Mouse (Mus musculus): ENCODE measurements around the gene Ky. TPM values are rescaled to one million over a fixed set of nuclear protein-coding genes. Genes with fewer than 3 reads are reported as not detected.

Ky gene
- polyA plus RNA-seq (2016; fragmentation: Nextera tagmentation; extraction: Ambion mirVana), result 0.19 and 0.20 TPM in 2 replicates

DNA sequence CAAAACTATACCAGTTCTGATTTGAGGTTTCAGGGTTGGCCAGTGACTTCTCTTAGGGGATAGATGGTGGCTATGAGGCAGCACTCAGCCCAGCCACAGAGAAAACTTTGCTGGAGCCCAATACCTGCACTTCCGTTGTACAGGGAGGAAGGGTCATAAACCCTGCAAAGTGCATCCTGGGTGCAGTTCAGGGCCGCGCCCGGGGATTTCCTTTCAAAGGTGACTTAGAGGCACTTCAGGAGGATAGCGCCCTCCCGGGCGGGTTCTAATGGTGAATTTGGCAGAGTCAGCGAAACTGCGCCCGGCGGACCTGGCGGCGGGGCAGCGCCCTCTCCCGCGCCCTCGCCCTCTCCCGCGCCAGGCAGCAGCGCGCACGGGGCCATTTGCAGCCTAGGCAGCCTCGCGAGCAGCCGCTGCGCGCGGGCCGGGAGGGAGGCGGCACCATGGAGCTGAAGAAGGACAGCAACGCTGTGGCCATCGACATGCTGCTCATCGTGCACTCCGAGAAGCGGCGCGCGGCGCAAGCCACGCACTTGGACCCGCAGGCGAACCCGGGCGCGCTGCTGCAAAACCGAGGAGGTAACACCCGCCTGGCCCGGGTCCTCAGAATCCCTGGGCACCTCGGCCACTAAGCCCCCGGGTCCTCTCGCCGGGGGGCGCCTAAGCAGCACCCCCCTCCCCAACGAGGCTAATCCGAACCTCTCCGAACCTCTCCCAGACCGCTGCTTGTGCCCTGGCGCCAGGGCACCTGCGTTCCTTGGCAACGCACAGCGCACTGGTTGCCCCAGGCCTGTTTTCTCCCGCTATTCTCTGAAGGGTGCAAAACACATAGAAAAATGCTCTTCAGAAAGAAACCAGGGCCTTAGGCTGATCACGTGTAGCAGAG is at the start of gene Ky:
Gene Ky, plus strand, starts transcription at position 51 of the 886 bp plus-strand sequence.
- Histone ChIP-seq H3K4me1 (peaks cover 13% of the 10 kb centered on the region), H3K27ac (replicated peaks) (peak within 1 kb of the TSS; percentile 74), H3K36me3 (no peaks in the 10 kb centered on the region), H3K27me3 (ENCODE audit: low read depth, poor library complexity, severe bottlenecking) (peaks cover 61% of the 10 kb centered on the region), H3K9me3 (replicated peaks) (no peaks in the 10 kb centered on the region), H3K4me3 (peak within 1 kb of the TSS; percentile 63)
- peak; percentile 50 for DNase-seq (ENCODE audit: low spot score)
- 2% methylated on average over 63 of the region's 63 CpGs for WGBS

DNA sequence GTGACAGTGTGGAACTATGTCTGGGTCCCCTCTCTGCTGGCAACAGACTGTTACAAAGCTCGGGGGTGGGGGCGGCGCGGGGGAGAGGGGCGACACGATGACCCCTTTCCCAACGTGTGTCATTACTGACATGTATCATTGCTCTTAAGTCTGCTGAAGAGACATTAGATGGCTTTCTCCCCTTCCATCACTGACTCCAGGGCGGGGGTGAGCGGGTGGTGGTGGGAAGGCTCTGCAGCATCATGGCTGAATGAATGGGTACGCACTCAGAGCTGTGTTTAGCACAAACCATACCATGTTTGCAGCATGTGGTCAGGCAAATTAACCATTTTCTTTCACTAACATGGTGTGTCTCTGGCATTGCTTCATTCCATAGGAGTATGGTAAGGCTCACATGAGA is 43.3 kb upstream of the Ky start:
- Histone ChIP-seq H3K4me3 (no peak overlapping the region), H3K27ac (replicated peaks) (no peak overlapping the region), H3K27me3 (ENCODE audit: low read depth, poor library complexity, severe bottlenecking) (no peaks in the 10 kb centered on the region), H3K36me3 (no peaks in the 10 kb centered on the region), H3K9me3 (replicated peaks) (no peaks in the 10 kb centered on the region), H3K4me1 (no peaks in the 10 kb centered on the region)
- no peak for DNase-seq (ENCODE audit: low spot score)
- 92% methylated on average over 10 of the region's 10 CpGs for WGBS

DNA sequence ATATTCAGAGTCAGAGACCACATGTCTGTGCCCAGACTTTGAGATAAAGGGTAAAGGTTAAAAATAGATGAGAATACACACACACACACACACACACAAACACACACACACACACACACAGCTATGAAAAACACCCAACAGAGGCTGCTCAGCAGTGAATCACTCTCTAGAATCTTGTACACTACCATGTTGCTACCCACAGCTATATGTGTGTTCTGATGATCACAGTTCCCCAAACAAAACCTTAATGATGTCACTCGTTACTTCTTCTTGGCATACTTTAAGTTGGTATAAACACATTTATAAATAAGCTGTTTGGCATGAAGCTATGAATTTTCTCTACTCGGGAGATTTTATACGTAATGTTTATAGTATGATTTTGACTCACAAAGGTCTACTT is 40.5 kb upstream of the Ky start:
- WGBS, result 94% methylated on average over 3 of the region's 3 CpGs
- Histone ChIP-seq H3K27ac (replicated peaks) (no peak overlapping the region), H3K36me3 (no peaks in the 10 kb centered on the region), H3K27me3 (ENCODE audit: low read depth, poor library complexity, severe bottlenecking) (no peaks in the 10 kb centered on the region), H3K9me3 (replicated peaks) (no peaks in the 10 kb centered on the region), H3K4me1 (no peaks in the 10 kb centered on the region), H3K4me3 (no peak overlapping the region)
- DNase-seq (ENCODE audit: low spot score), result no peak

DNA sequence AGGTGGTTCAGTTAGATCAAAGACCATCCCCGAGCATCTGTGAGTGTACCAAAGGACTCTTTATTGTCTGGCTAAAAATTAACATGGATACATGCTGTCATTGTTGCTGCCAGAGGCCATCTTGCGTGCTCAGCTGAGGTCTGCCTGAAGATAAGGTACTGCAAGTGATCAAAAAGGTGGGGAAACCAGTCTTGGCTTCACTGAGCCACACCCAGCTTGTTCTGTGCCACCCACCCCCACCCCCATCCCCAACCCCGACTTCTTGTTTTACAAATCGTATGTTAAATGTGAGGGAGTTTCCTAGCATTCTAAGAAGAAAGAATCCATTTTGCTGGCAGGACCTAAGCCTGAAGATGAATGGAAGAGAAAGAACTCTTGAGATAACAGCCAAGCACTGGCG is 39.8 kb upstream of the Ky start:
- H3K27me3 ChIP-seq (ENCODE audit: low read depth, poor library complexity, severe bottlenecking), result no peaks in the 10 kb centered on the region
- H3K27ac ChIP-seq (replicated peaks), result no peak overlapping the region
- H3K4me1 ChIP-seq, result no peaks in the 10 kb centered on the region
- WGBS, result 78% methylated on average over 5 of the region's 5 CpGs
- H3K36me3 ChIP-seq, result no peaks in the 10 kb centered on the region
- no peak overlapping the region for H3K4me3 ChIP-seq
- H3K9me3 ChIP-seq (replicated peaks), result no peaks in the 10 kb centered on the region
- no peak for DNase-seq (ENCODE audit: low spot score)

DNA sequence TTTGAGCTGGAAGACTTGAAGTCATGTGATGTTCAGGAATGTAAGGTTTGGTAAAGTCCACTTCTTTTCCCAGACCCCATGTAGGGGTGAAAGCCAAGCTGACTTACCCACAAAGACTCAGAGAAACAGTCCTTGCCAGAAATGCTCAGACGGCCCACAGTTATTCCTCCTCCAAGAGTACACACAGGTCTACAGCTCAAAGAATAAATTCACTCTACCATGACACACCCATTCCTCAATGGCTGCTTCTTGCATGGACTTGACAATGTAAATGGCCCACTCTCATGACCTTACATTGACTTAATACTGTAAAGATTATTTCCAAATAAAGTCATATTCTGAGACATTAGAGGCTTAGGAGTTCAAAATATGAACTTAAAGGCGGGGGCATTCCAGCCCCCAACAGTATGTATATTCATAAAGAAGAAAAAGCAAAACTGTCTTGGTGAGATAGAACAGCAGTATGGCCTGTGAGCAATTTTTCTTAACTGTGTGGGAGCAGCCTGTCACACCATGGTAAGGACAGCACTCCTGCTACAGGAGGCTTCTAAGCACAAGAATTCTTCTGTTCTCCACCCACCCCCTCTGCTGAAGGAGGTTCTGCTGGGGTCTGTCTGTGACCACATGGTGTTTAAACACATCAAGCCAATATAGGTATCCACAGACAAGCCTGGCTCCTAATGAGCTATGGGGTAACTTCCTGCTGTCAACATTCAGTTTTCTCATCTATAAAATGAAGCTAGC is 35.3 kb upstream of the Ky start:
- DNase-seq (ENCODE audit: low spot score), result no peak
- no peaks in the 10 kb centered on the region for H3K9me3 ChIP-seq (replicated peaks)
- no peak overlapping the region for H3K27ac ChIP-seq (replicated peaks)
- WGBS, result 84% methylated on average over 2 of the region's 2 CpGs
- H3K4me1 ChIP-seq, result no peaks in the 10 kb centered on the region
- H3K36me3 ChIP-seq, result no peaks in the 10 kb centered on the region
- no peaks in the 10 kb centered on the region for H3K27me3 ChIP-seq (ENCODE audit: low read depth, poor library complexity, severe bottlenecking)
- no peak overlapping the region for H3K4me3 ChIP-seq

DNA sequence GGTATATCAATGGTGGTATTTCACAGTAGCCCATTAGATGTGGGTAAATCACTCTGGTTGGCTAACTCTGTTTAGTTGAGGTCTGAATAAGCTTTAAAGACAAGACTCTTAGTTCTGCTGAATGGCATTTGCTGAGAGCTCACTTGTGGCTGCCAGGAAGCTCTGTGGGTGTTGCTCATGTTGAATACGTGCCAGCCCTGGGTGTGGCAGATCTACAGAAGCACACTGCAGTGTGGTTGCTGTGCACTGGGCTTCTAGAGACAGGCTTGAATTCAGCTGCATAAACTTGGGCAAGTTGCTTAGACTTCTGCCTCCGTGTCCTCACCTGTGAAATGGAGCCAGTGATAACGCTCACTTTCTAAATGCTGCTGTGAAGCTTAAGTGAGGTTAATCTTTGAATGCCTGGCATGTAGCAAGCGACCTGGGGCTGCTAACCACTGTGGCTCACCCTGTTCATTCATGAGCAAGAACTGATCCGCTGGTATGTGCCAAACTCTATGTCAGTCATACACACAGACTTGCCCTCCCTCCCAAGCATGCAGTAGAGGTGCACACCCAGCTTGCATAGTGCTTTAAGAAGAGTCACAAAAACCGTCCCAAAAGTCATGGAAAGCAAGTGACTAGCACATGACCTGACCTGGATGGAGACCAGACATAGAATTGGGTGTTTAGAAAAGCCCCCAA is 27.6 kb upstream of the Ky start:
- no peak for DNase-seq (ENCODE audit: low spot score)
- WGBS, result 89% methylated on average over 6 of the region's 6 CpGs

DNA sequence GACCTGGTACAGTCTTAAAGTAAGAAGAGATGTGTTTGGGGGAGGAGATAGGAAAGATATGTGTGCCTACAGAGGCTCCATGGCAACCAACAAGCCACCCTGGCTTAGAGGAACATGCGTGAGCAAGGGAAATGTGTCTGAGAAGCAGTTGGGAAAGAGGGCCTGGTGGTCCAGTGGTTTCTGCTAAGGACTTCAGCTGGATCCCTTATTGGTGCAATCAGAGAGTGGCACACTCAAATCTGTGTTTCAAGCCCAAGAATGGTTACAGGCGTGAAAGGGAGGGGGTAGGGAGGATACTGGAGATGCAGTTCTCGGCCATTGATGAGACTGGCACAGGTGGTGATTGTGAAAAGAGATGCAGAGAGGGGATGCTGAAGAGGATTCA is 27.1 kb upstream of the Ky start:
- no peak overlapping the region for H3K27ac ChIP-seq (replicated peaks)
- WGBS, result 88% methylated on average over 3 of the region's 3 CpGs
- no peaks in the 10 kb centered on the region for H3K4me1 ChIP-seq
- no peak overlapping the region for H3K4me3 ChIP-seq
- H3K9me3 ChIP-seq (replicated peaks), result no peaks in the 10 kb centered on the region
- H3K27me3 ChIP-seq (ENCODE audit: low read depth, poor library complexity, severe bottlenecking), result no peaks in the 10 kb centered on the region
- no peak for DNase-seq (ENCODE audit: low spot score)
- H3K36me3 ChIP-seq, result no peaks in the 10 kb centered on the region

More for the DNA sequence above, 27.6 kb upstream of the Ky start:
- no peaks in the 10 kb centered on the region for H3K9me3 ChIP-seq (replicated peaks)
- H3K4me1 ChIP-seq, result no peaks in the 10 kb centered on the region
- no peaks in the 10 kb centered on the region for H3K27me3 ChIP-seq (ENCODE audit: low read depth, poor library complexity, severe bottlenecking)
- no peak overlapping the region for H3K4me3 ChIP-seq
- H3K36me3 ChIP-seq, result no peaks in the 10 kb centered on the region
- no peak overlapping the region for H3K27ac ChIP-seq (replicated peaks)

DNA sequence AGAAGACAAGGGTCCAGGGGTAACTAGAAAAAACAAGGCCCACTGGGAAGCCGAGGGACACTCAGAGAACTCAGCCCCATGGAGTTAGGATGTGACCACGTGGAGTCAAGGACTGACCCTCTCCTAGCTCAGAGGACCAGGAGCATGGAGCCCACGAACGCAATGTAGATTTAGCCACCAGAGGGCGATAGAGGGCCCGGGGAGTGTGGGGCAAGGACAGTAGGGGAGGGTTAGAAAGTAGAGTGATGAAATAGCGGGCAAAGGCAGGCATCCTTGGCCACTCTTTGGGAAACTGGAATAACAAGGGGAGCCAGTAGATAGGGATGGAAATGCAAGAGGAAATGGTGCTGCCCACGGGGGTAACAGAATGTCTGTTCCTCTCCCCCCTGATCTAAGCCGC is 26.5 kb upstream of the Ky start:
- no peaks in the 10 kb centered on the region for H3K4me1 ChIP-seq
- no peak overlapping the region for H3K27ac ChIP-seq (replicated peaks)
- no peaks in the 10 kb centered on the region for H3K36me3 ChIP-seq
- peak; percentile 19 for DNase-seq (ENCODE audit: low spot score)
- H3K4me3 ChIP-seq, result no peak overlapping the region
- H3K27me3 ChIP-seq (ENCODE audit: low read depth, poor library complexity, severe bottlenecking), result no peaks in the 10 kb centered on the region
- H3K9me3 ChIP-seq (replicated peaks), result no peaks in the 10 kb centered on the region
- 58% methylated on average over 9 of the region's 9 CpGs for WGBS

DNA sequence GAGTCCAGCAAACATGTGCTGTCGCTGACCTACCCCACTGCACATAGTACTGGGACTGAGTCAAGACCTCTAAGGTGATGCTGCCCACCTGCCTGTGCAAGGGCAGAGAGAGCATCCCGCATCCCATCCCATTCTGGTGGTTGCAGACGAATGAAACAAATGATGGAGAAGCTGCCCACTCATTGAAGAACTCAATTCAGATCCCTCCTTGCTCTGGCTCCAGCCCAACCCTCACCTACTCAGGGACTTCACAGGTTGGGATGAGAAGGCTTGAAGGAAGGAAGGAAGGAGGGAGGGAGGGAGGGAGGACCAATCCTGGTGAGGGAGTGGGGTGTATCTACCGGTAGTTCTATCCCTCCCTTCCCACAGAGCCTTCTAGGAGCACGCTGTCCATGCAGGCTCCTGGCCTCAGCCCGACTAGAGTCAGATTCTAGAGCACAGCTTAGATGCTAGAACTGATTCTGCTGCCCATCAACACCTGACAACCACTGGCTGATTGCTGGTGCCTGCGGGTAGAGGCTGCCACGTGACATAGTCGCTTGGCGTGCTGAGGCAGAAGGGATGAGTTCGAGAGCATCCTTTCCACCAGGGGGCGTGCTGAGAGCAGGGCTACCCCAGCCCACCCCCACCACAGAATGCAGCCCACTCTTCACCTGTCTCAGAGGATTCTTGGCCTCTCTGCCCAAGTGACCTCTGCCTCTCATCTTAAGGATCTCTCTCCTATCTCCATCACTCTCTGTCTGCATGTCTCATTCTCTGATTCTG is 13.3 kb upstream of the Ky start:
- Histone ChIP-seq H3K27me3 (ENCODE audit: low read depth, poor library complexity, severe bottlenecking) (no peaks in the 10 kb centered on the region), H3K27ac (replicated peaks) (no peak overlapping the region), H3K4me3 (no peak overlapping the region), H3K36me3 (no peaks in the 10 kb centered on the region), H3K9me3 (replicated peaks) (peaks cover 5% of the 10 kb centered on the region; the same call in 1 of the 2 replicates), H3K4me1 (peaks cover 16% of the 10 kb centered on the region; the same call in 1 of the 2 replicates)
- DNase-seq (ENCODE audit: low spot score), result peak; percentile 57
- 43% methylated on average over 12 of the region's 12 CpGs for WGBS

DNA sequence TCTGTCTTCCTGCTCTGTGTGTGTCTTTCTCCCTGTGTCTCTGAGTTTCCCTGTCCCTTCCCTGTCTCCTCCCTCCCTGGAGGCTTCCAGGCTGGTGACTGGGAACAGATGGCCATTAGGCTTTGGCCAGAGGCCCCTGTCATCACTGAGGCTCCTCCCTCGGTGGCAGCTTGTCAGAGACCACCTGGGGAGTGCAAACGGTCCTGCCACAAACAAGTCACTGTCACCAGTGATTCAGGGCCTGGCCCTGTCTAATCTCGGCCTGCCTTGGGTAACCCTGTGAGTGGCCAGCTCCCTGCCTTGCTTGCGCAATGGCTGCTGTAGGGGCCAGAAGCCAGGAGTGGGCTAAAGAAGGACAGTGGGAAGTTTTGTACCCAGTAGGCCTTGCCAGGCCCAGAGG is 12.5 kb upstream of the Ky start:
- Histone ChIP-seq H3K27me3 (ENCODE audit: low read depth, poor library complexity, severe bottlenecking) (no peaks in the 10 kb centered on the region), H3K4me3 (no peak overlapping the region), H3K9me3 (replicated peaks) (no peaks in the 10 kb centered on the region), H3K4me1 (peaks cover 16% of the 10 kb centered on the region; the same call in 1 of the 2 replicates), H3K27ac (replicated peaks) (peak overlapping the region; percentile 43; the same call in 1 of the 2 replicates), H3K36me3 (no peaks in the 10 kb centered on the region)
- 52% methylated on average over 4 of the region's 4 CpGs for WGBS
- DNase-seq (ENCODE audit: low spot score), result no peak

DNA sequence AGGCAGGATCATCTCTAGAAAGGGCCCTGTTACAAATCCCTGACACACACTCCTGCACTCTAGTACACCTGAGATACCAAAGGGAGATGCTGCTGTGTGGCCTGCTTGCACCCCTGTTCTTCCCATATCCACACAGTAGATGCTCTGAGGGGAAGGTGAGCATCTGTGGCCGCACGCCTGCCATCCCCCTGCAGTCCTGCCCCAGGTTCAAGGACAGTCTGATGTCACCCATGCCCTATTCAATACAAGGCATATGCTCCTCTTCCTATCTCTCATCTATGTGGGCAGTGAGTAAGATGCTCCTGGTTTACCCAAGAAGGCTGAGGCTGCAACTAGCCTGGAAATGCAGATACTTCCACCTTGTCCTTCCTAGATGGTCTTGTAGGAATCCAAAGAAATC is 11.6 kb upstream of the Ky start:
- Histone ChIP-seq H3K4me3 (no peak overlapping the region), H3K36me3 (no peaks in the 10 kb centered on the region), H3K27ac (replicated peaks) (peak overlapping the region; percentile 30; the same call in 1 of the 2 replicates), H3K27me3 (ENCODE audit: low read depth, poor library complexity, severe bottlenecking) (no peaks in the 10 kb centered on the region), H3K9me3 (replicated peaks) (no peaks in the 10 kb centered on the region), H3K4me1 (peaks cover 16% of the 10 kb centered on the region; the same call in 1 of the 2 replicates)
- 88% methylated on average over 2 of the region's 2 CpGs for WGBS
- no peak for DNase-seq (ENCODE audit: low spot score)

DNA sequence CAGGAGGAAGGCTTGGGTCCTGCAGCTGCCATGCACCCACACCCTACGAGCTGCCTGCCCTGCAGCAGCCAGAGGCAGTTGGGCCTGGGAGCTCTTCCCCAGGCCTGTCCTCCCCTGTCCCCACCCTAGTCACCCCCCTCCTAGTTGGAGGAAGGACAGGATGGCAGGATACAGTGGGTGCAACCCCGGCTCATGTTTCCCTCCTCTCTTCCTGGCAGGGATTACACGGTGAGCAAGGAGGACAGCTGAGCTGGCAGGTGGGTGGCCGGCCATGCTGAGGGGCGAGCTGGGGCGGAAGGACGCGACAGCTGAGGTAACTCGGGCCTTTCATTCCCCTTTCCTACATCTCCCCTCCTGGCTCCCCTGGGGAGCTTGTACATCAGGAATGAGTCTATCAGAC is 11.1 kb upstream of the Ky start:
- H3K27ac ChIP-seq (replicated peaks), result peak overlapping the region; percentile 30; the same call in 1 of the 2 replicates
- peaks cover 16% of the 10 kb centered on the region; the same call in 1 of the 2 replicates for H3K4me1 ChIP-seq
- no peak for DNase-seq (ENCODE audit: low spot score)
- no peaks in the 10 kb centered on the region for H3K36me3 ChIP-seq
- no peaks in the 10 kb centered on the region for H3K27me3 ChIP-seq (ENCODE audit: low read depth, poor library complexity, severe bottlenecking)
- no peak overlapping the region for H3K4me3 ChIP-seq
- H3K9me3 ChIP-seq (replicated peaks), result no peaks in the 10 kb centered on the region
- WGBS, result 64% methylated on average over 9 of the region's 9 CpGs

Data from midbrain, embryonic 10.5 days (tissue).